25 mouse cellular contexts compared by ENCODE assay signal in the genomic region with DNA sequence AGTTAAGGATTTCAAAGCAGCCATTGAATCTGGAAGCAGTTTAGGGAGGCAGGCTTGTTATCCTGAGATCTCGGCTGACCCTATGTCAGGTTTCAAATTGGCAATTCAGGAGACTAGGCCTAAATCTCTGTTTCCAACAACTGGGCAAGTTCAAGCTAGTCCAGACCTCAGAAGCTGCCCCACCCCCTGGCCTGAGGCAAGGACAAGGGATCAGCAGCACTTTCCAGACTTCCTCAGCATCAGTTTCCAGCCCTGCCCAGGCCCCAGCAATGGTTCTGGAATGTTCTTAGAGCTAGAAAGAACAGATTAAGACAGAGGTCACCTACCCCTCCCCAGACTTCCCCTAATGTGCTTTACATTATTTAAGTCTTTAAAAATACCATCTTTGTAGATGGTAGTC. TPM values are rescaled to one million over a fixed set of nuclear protein-coding genes. Genes with fewer than 3 reads are reported as not detected.
A peak's percentile ranks its signal among the peaks of the same experiment; 100 is the strongest.
DNase-seq lines count a peak whose midpoint lies in the region; ATAC-seq and TF ChIP-seq lines count a peak whose summit lies in the region.
"Had no signal": no experiment of that assay in that cellular context is flagged by ENCODE, and none has a peak within 500 bp of the region (broad histone marks: within the 10 kb centered on the region; RNA-seq: fewer than 3 reads in every experiment).

No protein-coding gene starts in this region.

- no peaks in the 10 kb centered on the region for H3K36me3 ChIP-seq in ES-Bruce4 (ENCODE audit: control insufficient read depth, insufficient read depth, low read length, poor library complexity, severe bottlenecking)
- H3K36me3 ChIP-seq in kidney, adult 2 months (ENCODE audit: control insufficient read depth, insufficient read depth, low read length): no peaks in the 10 kb centered on the region
- no peaks in the 10 kb centered on the region for H3K36me3 ChIP-seq in hindbrain, postnatal 0 days (ENCODE audit: insufficient read depth, low read length)
- no peaks in the 10 kb centered on the region for H3K36me3 ChIP-seq in forebrain, embryonic 15.5 days
- H3K36me3 ChIP-seq: forebrain, embryonic 12.5 days; heart, embryonic 12.5 days; hindbrain, embryonic 15.5 days; limb, embryonic 13.5 days; liver, embryonic 13.5 days; lung, embryonic 15.5 days had no signal

- TF ChIP-seq POLR2A in ES-Bruce4 (IDR thresholded peaks at IDR 0.05; ENCODE audit: insufficient read depth, low read length): no peak
- TF ChIP-seq POLR2A in kidney, adult 2 months (IDR thresholded peaks at IDR 0.05; ENCODE audit: low read depth, low read length): no peak

- peak; percentile 82 for TF ChIP-seq EP300 in ES-Bruce4 (IDR thresholded peaks at IDR 0.05; ENCODE audit: insufficient read depth, low read depth, low read length)

- no peaks in the 10 kb centered on the region for H3K9me3 ChIP-seq in ES-Bruce4 (replicated peaks; ENCODE audit: control insufficient read depth, insufficient read depth, low read length, poor library complexity, severe bottlenecking)
- H3K9me3 ChIP-seq in hindbrain, postnatal 0 days (ENCODE audit: low read length): no peaks in the 10 kb centered on the region
- H3K9me3 ChIP-seq in forebrain, embryonic 15.5 days: no peaks in the 10 kb centered on the region
- H3K9me3 ChIP-seq: forebrain, embryonic 12.5 days; heart, embryonic 12.5 days; hindbrain, embryonic 15.5 days; limb, embryonic 13.5 days; liver, embryonic 13.5 days; lung, embryonic 15.5 days had no signal

- peaks cover 1% of the 10 kb centered on the region for H3K4me1 ChIP-seq in ES-Bruce4 (ENCODE audit: control insufficient read depth, insufficient read depth, low read length)
- no peaks in the 10 kb centered on the region for H3K4me1 ChIP-seq in kidney, adult 2 months (ENCODE audit: control insufficient read depth, insufficient read depth, low read length)
- H3K4me1 ChIP-seq in hindbrain, postnatal 0 days (ENCODE audit: insufficient read depth, low read length): no peaks in the 10 kb centered on the region
- 0 out of 2 replicates have a peak, but pooled peaks cover 2% of the 10 kb centered on the region for H3K4me1 ChIP-seq in forebrain, embryonic 15.5 days
- H3K4me1 ChIP-seq: hindbrain, embryonic 15.5 days; liver, embryonic 13.5 days had no signal

- no peaks in the 10 kb centered on the region for H3K27me3 ChIP-seq in ES-Bruce4 (ENCODE audit: control insufficient read depth, insufficient read depth, low read length, poor library complexity, severe bottlenecking)
- no peaks in the 10 kb centered on the region; the same call in 1 of the 2 replicates for H3K27me3 ChIP-seq in kidney, adult 2 months (replicated peaks; ENCODE audit: control insufficient read depth, insufficient read depth, low read length)
- no peaks in the 10 kb centered on the region for H3K27me3 ChIP-seq in hindbrain, postnatal 0 days (ENCODE audit: insufficient read depth, low read length)
- no peaks in the 10 kb centered on the region for H3K27me3 ChIP-seq in forebrain, embryonic 15.5 days
- H3K27me3 ChIP-seq: forebrain, embryonic 12.5 days; heart, embryonic 12.5 days; hindbrain, embryonic 15.5 days; limb, embryonic 13.5 days; liver, embryonic 13.5 days; lung, embryonic 15.5 days; Patski had no signal

- no peak for TF ChIP-seq CTCF in ES-Bruce4 (IDR thresholded peaks at IDR 0.05; ENCODE audit: low read depth, low read length)
- TF ChIP-seq CTCF in kidney, adult 2 months (conservative IDR thresholded peaks at IDR 0.05; ENCODE audit: insufficient read depth, insufficient read length, low read depth, low read length): no peak
- no peak for TF ChIP-seq CTCF in hindbrain, postnatal 0 days (IDR thresholded peaks at IDR 0.05; ENCODE audit: low read depth)

- DNase-seq in ZHBTc4 (ENCODE audit: low read depth, low spot score): peak; percentile 83
- peak; percentile 61 for DNase-seq in kidney, adult 2 months
- peak; percentile 50 to 77 for DNase-seq in kidney, postnatal 25 days
- DNase-seq in cerebellum, postnatal 36 days: no peak
- DNase-seq in hindbrain, postnatal 0 days (ENCODE audit: low spot score): no peak
- no peak for DNase-seq in adrenal gland, postnatal 25 days
- DNase-seq: adrenal gland, postnatal 36 days; cerebellum, adult 8-10 months; gastrocnemius, postnatal 10 days; heart, adult 11 months; heart, postnatal 14 days; liver, embryonic 13.5 days had no signal

- no peak overlapping the region for H3K4me3 ChIP-seq in ES-Bruce4 (ENCODE audit: low read depth, low read length)
- H3K4me3 ChIP-seq in kidney, adult 2 months (ENCODE audit: insufficient read depth, low read depth, low read length): no peak overlapping the region
- H3K4me3 ChIP-seq in hindbrain, postnatal 0 days (ENCODE audit: low read length): no peak overlapping the region
- H3K4me3 ChIP-seq in forebrain, embryonic 15.5 days: no peak overlapping the region
- H3K4me3 ChIP-seq: forebrain, embryonic 12.5 days; heart, embryonic 12.5 days; hindbrain, embryonic 15.5 days; left cerebral cortex, adult 2 months; limb, embryonic 13.5 days; liver, embryonic 13.5 days; lung, embryonic 15.5 days had no signal

- H3K4me2 ChIP-seq in hindbrain, postnatal 0 days (ENCODE audit: low read depth, low read length): no peak overlapping the region
- no peak overlapping the region for H3K4me2 ChIP-seq in forebrain, embryonic 15.5 days (replicated peaks)
- H3K4me2 ChIP-seq: forebrain, embryonic 12.5 days; heart, embryonic 12.5 days; hindbrain, embryonic 15.5 days; limb, embryonic 13.5 days; liver, embryonic 13.5 days; lung, embryonic 15.5 days; midbrain, embryonic 11.5 days had no signal

- no peak overlapping the region for H3K9ac ChIP-seq in ES-Bruce4 (ENCODE audit: low read depth, poor library complexity, severe bottlenecking)
- no peak overlapping the region for H3K9ac ChIP-seq in hindbrain, postnatal 0 days (replicated peaks; ENCODE audit: low read length)
- no peak overlapping the region for H3K9ac ChIP-seq in forebrain, embryonic 15.5 days (replicated peaks)
- H3K9ac ChIP-seq: forebrain, embryonic 12.5 days; heart, embryonic 12.5 days; hindbrain, embryonic 15.5 days; limb, embryonic 13.5 days; liver, embryonic 13.5 days; lung, embryonic 15.5 days had no signal

- H3K27ac ChIP-seq in ES-Bruce4 (ENCODE audit: insufficient read depth, low read length): peak overlapping the region; percentile 36
- no peak overlapping the region for H3K27ac ChIP-seq in kidney, adult 2 months (ENCODE audit: insufficient read depth, low read depth, low read length)
- H3K27ac ChIP-seq in hindbrain, postnatal 0 days: no peak overlapping the region
- H3K27ac ChIP-seq in forebrain, embryonic 15.5 days (replicated peaks): no peak overlapping the region
- H3K27ac ChIP-seq: forebrain, embryonic 12.5 days; hindbrain, embryonic 15.5 days; left cerebral cortex, adult 2 months; limb, embryonic 13.5 days; liver, embryonic 13.5 days; lung, embryonic 15.5 days; stomach, postnatal 0 days had no signal

- no peak for ATAC-seq in hindbrain, postnatal 0 days
- no peak for ATAC-seq in forebrain, embryonic 15.5 days (replicated peaks)
- ATAC-seq: intestine, embryonic 16.5 days; Patski had no signal

- 52% methylated on average over 1 of the region's 1 CpGs for WGBS in kidney, adult 2 months
- WGBS in hindbrain, postnatal 0 days: 74% methylated on average over 1 of the region's 1 CpGs
- 47% methylated on average over 1 of the region's 1 CpGs for WGBS in forebrain, embryonic 15.5 days

RNA-seq across cellular contexts. Expression of a gene that starts 36.1 kb away (rescaled TPM):
- polyA plus RNA-seq in ES-Bruce4 (2011; ENCODE audit: insufficient read depth, insufficient read length, low read depth, missing spikeins): not detected in 2 replicates
- 0.16 and 2.3 TPM in 2 replicates for polyA plus RNA-seq in kidney, adult 2 months (2012; rRNA removed)
- total RNA-seq in hindbrain, postnatal 0 days (2014; rRNA removed): 0.43 TPM in 1 of 2 replicates, not detected in the other
- polyA plus RNA-seq in hindbrain, postnatal 0 days (2015; fragmentation: Nextera tagmentation; extraction: Ambion mirVana): 0.15 TPM in 2 replicates
- 0.27 TPM in 1 of 2 replicates, not detected in the other for total RNA-seq in adrenal gland, postnatal 25 days (2021)
- polyA plus RNA-seq in forebrain, embryonic 15.5 days (2015; fragmentation: Nextera tagmentation; extraction: Ambion mirVana): not detected in 2 replicates
- total RNA-seq: left cerebral cortex, adult 2 months had no signal
- polyA plus RNA-seq: C2C12; lung, embryonic 15.5 days; Patski had no signal

Comparison
In these comparisons a context has a peak if more than half of its experiments do, and no peak if none do; other contexts are left out.
1. DNase-seq: peak in ZHBTc4 (single experiment), kidney, adult 2 months (single experiment) and kidney, postnatal 25 days (2 of 2); none in cerebellum, postnatal 36 days (0 of 2), hindbrain, postnatal 0 days (single experiment) and adrenal gland, postnatal 25 days (single experiment).